Mouse (Mus musculus) lung, adult 18-20 months (tissue): Measurements from ENCODE around the gene Pbx2.
A peak's percentile ranks its signal among the peaks of the same experiment; 100 is the strongest.
"Not testable (repeated sequence)": the region's sequence is repeated elsewhere in the genome, so short reads cannot be mapped to it uniquely, and the experiment has no call there.

ENCODE experiments used
- DNase-seq, 2 experiments: peaks; one replicate each; pipeline ENCODE4 v3.0.0; 2022; ENCODE audit warnings: mixed read lengths in 2 of 2

Gene Pbx2

GRCm38 (mm10) chr17:34591029-34591993, at the start of gene Pbx2:
Pbx2 (plus strand) TSS chr17:34591266.
- DNase-seq: no peak

- not testable (repeated sequence) for DNase-seq
Measured at GRCm38 (mm10) chr17:34543567-34543966, 47.5 kb upstream of the Pbx2 start.

GRCm38 (mm10) chr17:34546797-34547196, 44.3 kb upstream of the Pbx2 start:
- DNase-seq: no peak

- no peak for DNase-seq
Measured at GRCm38 (mm10) chr17:34547601-34548000, 43.5 kb upstream of the Pbx2 start.

GRCm38 (mm10) chr17:34549156-34549555, 41.9 kb upstream of the Pbx2 start:
- DNase-seq: no peak

- no peak for DNase-seq
Measured at GRCm38 (mm10) chr17:34549843-34550242, 41.2 kb upstream of the Pbx2 start.

- DNase-seq: peak; percentile 81 to 87
Measured at GRCm38 (mm10) chr17:34555483-34555882, 35.6 kb upstream of the Pbx2 start.

GRCm38 (mm10) chr17:34556406-34556805, 34.7 kb upstream of the Pbx2 start:
- no peak for DNase-seq

- no peak for DNase-seq
Measured at GRCm38 (mm10) chr17:34557411-34557810, 33.7 kb upstream of the Pbx2 start.

- peak in 1 of 2 experiments; percentile 29 for DNase-seq
Measured at GRCm38 (mm10) chr17:34559116-34559515, 31.9 kb upstream of the Pbx2 start.

- DNase-seq: no peak
Measured at GRCm38 (mm10) chr17:34559895-34560294, 31.2 kb upstream of the Pbx2 start.

- no peak for DNase-seq
Measured at GRCm38 (mm10) chr17:34560438-34560837, 30.6 kb upstream of the Pbx2 start.

GRCm38 (mm10) chr17:34561200-34561599, 29.9 kb upstream of the Pbx2 start:
- no peak for DNase-seq

- DNase-seq: no peak
Measured at GRCm38 (mm10) chr17:34562595-34562994, 28.5 kb upstream of the Pbx2 start.

- DNase-seq: no peak
Measured at GRCm38 (mm10) chr17:34563354-34563753, 27.7 kb upstream of the Pbx2 start.

- DNase-seq: peak; percentile 73 to 83
Measured at GRCm38 (mm10) chr17:34564003-34564421, 27.1 kb upstream of the Pbx2 start, which contains the start of gene Notch4. Notch4 (plus strand) TSS chr17:34564268.

- peak; percentile 73 to 82 for DNase-seq
Measured at GRCm38 (mm10) chr17:34564796-34565195, 26.3 kb upstream of the Pbx2 start.

GRCm38 (mm10) chr17:34567311-34567710, 23.8 kb upstream of the Pbx2 start:
- DNase-seq: no peak

GRCm38 (mm10) chr17:34568421-34568820, 22.6 kb upstream of the Pbx2 start:
- DNase-seq: no peak

GRCm38 (mm10) chr17:34569919-34570318, 21.1 kb upstream of the Pbx2 start:
- DNase-seq: no peak

GRCm38 (mm10) chr17:34571875-34572274, 19.2 kb upstream of the Pbx2 start:
- DNase-seq: no peak

- DNase-seq: no peak
Measured at GRCm38 (mm10) chr17:34572361-34572760, 18.7 kb upstream of the Pbx2 start.

- DNase-seq: no peak
Measured at GRCm38 (mm10) chr17:34576577-34576976, 14.5 kb upstream of the Pbx2 start.

- no peak for DNase-seq
Measured at GRCm38 (mm10) chr17:34578070-34578469, 13.0 kb upstream of the Pbx2 start.
